Mouse (Mus musculus): ENCODE results near the gene Itgb4. TPM values are rescaled to one million over a fixed set of nuclear protein-coding genes. Genes with fewer than 3 reads are reported as not detected.

The Itgb4 gene
- total RNA-seq, 2 experiments from 2014 or later = 3.2 to 4.2 TPM

DNA sequence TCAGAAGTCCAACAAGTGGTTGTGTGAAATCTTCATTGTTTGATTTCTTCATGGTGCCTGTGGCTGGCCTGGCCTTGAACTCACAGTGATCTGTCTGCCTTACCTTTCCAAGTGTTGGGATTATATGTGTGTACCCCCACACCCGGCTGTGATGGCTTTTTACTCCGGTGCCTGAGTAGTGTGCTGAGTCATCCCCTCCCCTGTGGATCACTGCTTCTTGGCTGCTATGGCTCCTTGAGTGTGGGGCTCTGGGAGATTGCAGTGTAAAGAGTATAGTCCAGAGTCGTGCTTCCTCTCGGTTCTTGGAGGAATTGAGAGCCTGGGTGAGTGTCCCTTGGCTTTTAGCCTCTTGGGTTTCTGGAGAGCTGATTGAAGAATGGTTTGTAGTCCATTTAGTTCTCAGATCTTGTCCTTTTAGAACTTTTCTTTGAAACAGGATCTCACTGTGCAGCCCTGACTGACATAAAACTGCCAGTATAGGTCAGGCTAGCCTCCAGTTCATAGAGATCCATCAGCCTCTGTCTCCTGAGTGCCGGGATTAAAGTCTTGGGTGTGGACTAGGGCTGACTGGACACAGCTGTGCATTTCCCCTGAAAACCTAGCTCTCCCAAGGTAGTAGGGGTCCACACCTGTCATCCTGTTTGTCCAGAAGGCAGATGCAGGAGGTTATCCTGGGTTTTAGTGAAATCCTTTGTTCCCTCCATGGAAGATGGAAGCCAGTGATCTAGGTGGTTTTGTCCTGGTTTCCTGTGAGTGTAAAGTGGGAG is 68.0 kb downstream of the Itgb4 start:
- no peak for DNase-seq (ENCODE audit: low spot score in 2 of 2)
- intact Hi-C loops (cut with DNase I) = no loop called here

DNA sequence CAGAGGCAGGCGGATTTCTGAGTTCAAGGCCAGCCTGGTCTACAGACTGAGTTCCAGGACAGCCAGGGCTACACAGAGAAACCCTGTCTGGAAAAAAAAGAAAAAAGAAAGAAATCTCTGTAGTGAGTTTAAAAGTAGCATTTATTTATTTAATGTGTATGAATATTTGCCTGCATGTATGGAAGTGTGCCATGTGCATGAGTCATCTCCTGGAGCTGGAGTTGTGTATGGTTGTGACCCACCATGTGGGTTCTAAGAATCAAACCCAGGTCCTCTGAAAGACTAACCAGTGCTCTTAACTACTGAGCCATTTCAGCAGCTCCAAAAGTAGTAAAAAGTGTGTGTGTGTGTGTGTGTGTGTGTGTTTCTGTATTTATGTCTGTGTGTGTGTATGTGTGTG is 68.8 kb downstream of the Itgb4 start:
- intact Hi-C loops (cut with DNase I) = no loop called here
- no peak for DNase-seq (ENCODE audit: low spot score in 2 of 2)

DNA sequence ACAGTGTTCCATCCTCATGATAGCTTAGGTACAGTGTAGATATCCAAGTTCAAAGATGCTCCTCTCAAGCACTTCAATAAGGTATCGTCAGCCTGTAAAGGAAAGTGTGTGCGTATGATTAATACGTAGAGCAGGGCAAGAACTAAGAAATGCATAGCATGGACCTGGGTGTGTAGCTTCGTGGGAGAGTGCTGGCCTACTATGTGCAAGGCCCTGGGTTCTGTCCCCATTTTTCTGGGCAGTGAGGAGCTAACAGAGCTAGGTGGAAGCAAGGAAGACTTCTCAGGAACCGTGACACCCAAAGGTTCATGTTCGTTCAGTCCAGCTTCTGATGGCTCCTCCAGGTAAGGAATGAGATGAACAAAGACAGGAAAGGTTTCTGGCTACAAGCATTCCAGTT is 70.7 kb downstream of the Itgb4 start:
- no peak for DNase-seq (ENCODE audit: low spot score in 2 of 2)
- intact Hi-C loops (cut with DNase I) = no loop called here

DNA sequence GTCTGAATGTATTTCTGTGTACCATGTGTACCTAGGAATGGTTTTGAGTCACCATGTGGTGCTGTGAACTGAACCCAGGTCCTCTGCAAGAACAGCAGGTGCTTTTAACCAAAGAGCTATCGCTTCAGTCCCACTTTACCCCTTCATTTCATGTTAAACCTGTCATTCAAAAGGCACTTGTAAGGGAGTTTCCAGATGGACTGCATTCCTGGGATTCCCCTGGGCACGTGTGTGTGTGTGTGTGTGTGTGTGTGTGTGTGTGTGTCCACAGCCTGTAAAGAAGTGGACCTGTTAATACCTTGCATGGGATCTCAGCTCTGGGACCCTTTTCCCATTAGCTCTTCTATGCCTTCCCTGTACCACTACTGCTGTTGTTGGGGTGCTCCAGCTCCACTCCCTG is 75.1 kb downstream of the Itgb4 start:
- intact Hi-C loops (cut with DNase I) = no loop called here
- no peak for DNase-seq (ENCODE audit: low spot score in 2 of 2)

DNA sequence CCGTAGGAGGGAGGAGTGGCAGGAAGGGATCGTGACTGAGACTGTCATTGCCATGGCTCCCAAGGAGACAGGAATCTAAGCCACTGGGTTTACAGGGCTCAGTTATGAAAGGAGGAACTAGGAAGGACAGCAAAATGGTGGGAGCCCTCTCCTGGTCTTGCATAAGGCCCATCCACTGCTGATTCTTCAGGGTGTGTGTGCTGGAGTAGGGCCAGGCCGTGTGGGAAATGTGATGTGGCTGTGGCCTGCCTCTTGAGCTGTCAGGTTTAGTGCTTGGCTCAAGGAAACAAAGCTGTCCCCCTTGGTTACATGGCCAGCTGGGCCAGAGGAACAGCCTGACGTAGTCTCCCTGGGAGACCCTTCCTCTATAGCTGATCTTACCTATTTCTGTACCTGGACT is 75.7 kb downstream of the Itgb4 start:
- no peak for DNase-seq (ENCODE audit: low spot score in 2 of 2)
- intact Hi-C loops (cut with DNase I) = no loop called here

DNA sequence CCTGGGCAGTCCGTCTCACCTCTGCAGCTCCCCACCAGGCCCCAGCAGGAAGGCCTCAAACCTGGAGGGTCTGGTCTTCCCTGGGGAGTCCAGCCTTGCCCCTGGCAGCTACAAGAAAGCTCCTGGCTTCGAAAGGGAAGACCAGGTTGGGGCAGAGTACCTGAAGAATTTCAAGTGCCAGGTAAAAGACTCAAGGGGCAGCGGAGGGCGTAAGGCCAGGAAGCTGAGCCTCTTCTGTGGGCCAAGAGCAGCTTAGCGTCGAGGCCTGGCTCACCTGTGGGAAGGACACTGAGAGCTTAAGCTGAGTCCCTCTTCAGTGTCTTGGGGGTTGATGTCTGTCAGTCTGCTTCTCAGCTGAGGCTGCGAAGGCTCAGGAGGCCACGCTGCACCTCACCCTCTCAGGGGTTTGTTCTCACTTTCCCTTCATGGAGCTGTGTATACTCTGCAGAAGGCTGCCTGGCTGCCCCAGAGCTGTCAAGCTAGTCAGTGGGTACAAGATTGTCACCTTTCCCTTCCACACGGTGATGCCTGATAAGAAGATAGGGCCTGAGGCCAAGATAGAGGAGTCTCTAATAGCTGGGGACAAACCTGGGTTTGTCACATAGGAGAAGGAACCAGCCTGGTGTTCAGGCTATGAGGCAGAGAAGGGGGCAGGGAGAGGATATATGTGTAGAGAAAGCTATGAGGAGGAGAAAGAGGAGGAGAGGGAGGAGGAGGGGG is 79.2 kb downstream of the Itgb4 start:
- intact Hi-C loops (cut with DNase I) = no loop called here

DNA sequence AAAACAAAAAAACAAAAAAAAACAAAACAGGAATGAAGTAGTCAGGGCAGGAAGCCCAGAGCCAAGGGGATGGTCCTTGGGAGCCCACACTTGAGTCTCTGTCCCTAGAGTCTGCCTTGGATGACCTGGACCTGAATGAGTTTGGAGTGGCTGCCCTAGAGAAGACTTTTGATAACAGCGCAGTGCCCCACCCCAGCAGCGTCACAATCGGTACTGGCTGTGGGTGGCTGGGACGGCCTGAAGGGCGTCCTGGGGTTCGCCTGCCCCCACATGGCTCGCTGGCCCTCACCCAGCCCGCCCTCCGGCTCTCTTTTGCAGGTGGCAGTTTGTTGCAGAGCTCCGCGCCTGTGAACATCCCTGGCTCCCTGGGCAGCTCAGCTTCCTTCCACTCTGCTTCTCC is 81.4 kb downstream of the Itgb4 start:
- DNase-seq (ENCODE audit: low spot score in 2 of 2) = no peak
- intact Hi-C loops (cut with DNase I) = no loop called here

More for the DNA sequence above, 79.2 kb downstream of the Itgb4 start:
- no peak for DNase-seq (ENCODE audit: low spot score in 2 of 2)

DNA sequence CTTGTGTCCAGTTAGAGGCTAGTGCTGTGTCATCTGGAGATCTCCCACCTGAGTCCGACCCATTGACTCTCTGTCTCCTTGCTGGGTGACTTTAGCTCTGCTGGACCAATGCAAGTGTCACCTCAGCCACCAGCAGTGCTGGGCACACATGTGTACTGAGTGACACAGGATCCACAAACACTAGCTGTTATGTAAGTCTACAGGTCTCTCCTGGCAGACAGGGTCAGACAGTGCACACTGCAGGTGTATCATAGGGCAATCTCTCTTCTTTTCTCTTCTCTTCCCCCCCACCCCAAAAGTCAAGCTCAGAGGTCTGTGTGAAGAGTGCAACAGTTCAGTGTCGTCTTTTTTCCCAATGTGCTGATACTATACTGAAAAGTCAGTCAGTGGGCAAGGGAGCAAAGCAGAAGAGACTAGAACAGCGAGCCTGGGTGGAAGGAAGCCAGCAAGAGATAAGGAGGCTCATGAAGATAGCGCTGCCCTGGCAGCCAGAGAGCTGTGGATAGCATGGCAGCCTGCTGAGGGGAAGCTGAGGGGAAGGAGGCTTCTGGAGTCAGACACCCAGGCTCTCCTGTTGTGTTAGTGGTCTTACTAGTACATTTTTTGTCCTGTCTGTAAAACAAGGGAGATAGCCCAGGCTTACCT is 82.8 kb downstream of the Itgb4 start:
- no peak for DNase-seq (ENCODE audit: low spot score in 2 of 2)
- intact Hi-C loops (cut with DNase I) = no loop called here

Other genes with a start within 250 kb of the Itgb4 start
- gene Tmem94, start 209.3 kb upstream of the Itgb4 start, total RNA-seq (2021) = 10 to 100 TPM; 48.1 to 51.4 TPM
- gene Caskin2, start 161.1 kb upstream of the Itgb4 start, total RNA-seq (2021) = 10 to 100 TPM; 18.7 to 21.3 TPM
- gene Tsen54, start 160.0 kb upstream of the Itgb4 start, total RNA-seq (2021) = 10 to 100 TPM; 12.7 to 15.3 TPM
- gene Llgl2, start 150.7 kb upstream of the Itgb4 start, total RNA-seq (2021) = 1 to 10 TPM; 2.8 to 3.4 TPM
- gene Myo15b, start 116.3 kb upstream of the Itgb4 start, total RNA-seq (2021) = under 1 TPM; 0.13 to 0.17 TPM
- under 1 TPM in 1 of 2 experiments, not detected in 1; 0.33 TPM for gene Smim5, start 74.7 kb upstream of the Itgb4 start, total RNA-seq (2021)
- not detected for gene Smim6, start 62.7 kb upstream of the Itgb4 start, total RNA-seq (2021)
- 10 to 100 TPM; 43.2 to 50.7 TPM for gene Sap30bp, start 41.4 kb upstream of the Itgb4 start, total RNA-seq (2021)
- gene Recql5, start 41.2 kb upstream of the Itgb4 start, total RNA-seq (2021) = 10 to 100 TPM; 19.8 to 22.4 TPM
- gene Galk1, start 38.0 kb downstream of the Itgb4 start, total RNA-seq (2021) = 10 to 100 TPM; 18.8 to 19.4 TPM
- 100 to 1,000 TPM; 254 to 295 TPM for gene H3f3b, start 53.3 kb downstream of the Itgb4 start, total RNA-seq (2021)
- gene Unk, start 55.6 kb downstream of the Itgb4 start, total RNA-seq (2021) = 10 to 100 TPM; 23.8 to 25.5 TPM
- under 1 TPM; 0.46 to 0.55 TPM for gene Unc13d, start 103.3 kb downstream of the Itgb4 start, total RNA-seq (2021)
- gene Wbp2, start 112.3 kb downstream of the Itgb4 start, total RNA-seq (2021) = 100 to 1,000 TPM; 278 to 292 TPM
- gene Trim47, start 152.5 kb downstream of the Itgb4 start, total RNA-seq (2021) = 1 to 10 TPM; 8.7 to 9.0 TPM
- 1 to 10 TPM; 5.4 to 7.0 TPM for gene Trim65, start 156.4 kb downstream of the Itgb4 start, total RNA-seq (2021)
- gene Mrpl38, start 164.2 kb downstream of the Itgb4 start, total RNA-seq (2021) = 10 to 100 TPM; 51.1 to 56.1 TPM
- gene Fbf1, start 193.5 kb downstream of the Itgb4 start, total RNA-seq (2021) = 10 to 100 TPM; 88.7 to 94.7 TPM
- 10 to 100 TPM; 41.5 to 44.0 TPM for gene Ten1, start 224.1 kb downstream of the Itgb4 start, total RNA-seq (2021)
- gene Acox1, start 224.3 kb downstream of the Itgb4 start, total RNA-seq (2021) = 100 to 1,000 TPM; 120 to 121 TPM

Data from left cerebral cortex, postnatal 14 days (tissue).